Mouse (Mus musculus) G1E (cell line): ENCODE measurements at regions not wholly inside any gene's neighbourhood (a gene's known extent, or its start where the extent isn't known, plus 50 kb on each side); places are given as distances from the start of the nearest gene placed in this dataset.

Experiments used
- CTCF ChIP-seq: IDR thresholded peaks from 2 replicates; pipeline ENCODE4 v1.5.1; 2012; ENCODE audit warnings: low read depth, low read length, inconsistent platforms, mixed read lengths
- TAL1 ChIP-seq: conservative IDR thresholded peaks from 2 replicates; pipeline ENCODE4 v1.6.1; 2012; ENCODE audit warnings: low read depth, low read length, inconsistent platforms, mixed read lengths

- no peak for TF ChIP-seq CTCF
- no peak for TF ChIP-seq TAL1
These were observed 185.2 kb downstream of the Cyp26b1 start for GRCm38 (mm10) chr6:84408513-84408912.
